8 mouse cellular contexts compared by ENCODE assay signal in genomic region chr5:41843419-41844146, GRCm38 (mm10). TPM values are rescaled to one million over a fixed set of nuclear protein-coding genes. Genes with fewer than 3 reads are reported as not detected.
DNase-seq lines count a peak whose midpoint lies in the region; ATAC-seq and TF ChIP-seq lines count a peak whose summit lies in the region.

No protein-coding gene starts in this region.

- H3K4me2 ChIP-seq in kidney, embryonic 15.5 days = peak overlapping the region; percentile 65
- H3K4me2 ChIP-seq in intestine, embryonic 14.5 days (ENCODE audit: low read length) = peak overlapping the region; percentile 75

- no peaks in the 10 kb centered on the region for H3K27me3 ChIP-seq in kidney, embryonic 15.5 days
- no peaks in the 10 kb centered on the region for H3K27me3 ChIP-seq in intestine, embryonic 14.5 days (replicated peaks; ENCODE audit: control insufficient read depth, insufficient read depth, low read length)

- no peak for DNase-seq in kidney, postnatal 36 days
- DNase-seq in ES-E14 (ENCODE audit: low read depth, low spot score) = no peak
- peak; percentile 6 for DNase-seq in embryo, embryonic 9.5 days (ENCODE audit: extremely low spot score)
- DNase-seq in intestine, embryonic 14.5 days (ENCODE audit: low spot score) = peak; percentile 52
- peak; percentile 43 for DNase-seq in naive thymus-derived CD4-positive, alpha-beta T cell, adult 2 months (ENCODE audit: low read depth)
- DNase-seq in ovary, postnatal 14 days (ENCODE audit: low spot score) = no peak
- DNase-seq in right cerebral cortex, adult 2 months (ENCODE audit: low spot score in 2 of 2) = no peak

- H3K9me3 ChIP-seq in kidney, embryonic 15.5 days (replicated peaks) = no peaks in the 10 kb centered on the region
- no peaks in the 10 kb centered on the region for H3K9me3 ChIP-seq in ES-E14 (ENCODE audit: control insufficient read depth, insufficient read depth, low read depth, low read length)
- no peaks in the 10 kb centered on the region for H3K9me3 ChIP-seq in intestine, embryonic 14.5 days (ENCODE audit: control insufficient read depth, low read length)

- in situ Hi-C loops in ES-E14 (cut with MboI; ENCODE audit: low sequenced_read_pairs in 2 of 2, unreplicated experiment in 2 of 2) = no loop called here

- peaks cover 8% of the 10 kb centered on the region for H3K36me3 ChIP-seq in kidney, embryonic 15.5 days
- peaks cover 2% of the 10 kb centered on the region; the same call in 1 of the 2 replicates for H3K36me3 ChIP-seq in ES-E14 (ENCODE audit: control insufficient read depth, insufficient read depth, low read length, poor library complexity, severe bottlenecking)
- H3K36me3 ChIP-seq in intestine, embryonic 14.5 days (ENCODE audit: control insufficient read depth, insufficient read depth, low read length) = peaks cover 7% of the 10 kb centered on the region; the same call in 1 of the 2 replicates

- peak overlapping the region; percentile 66 for H3K27ac ChIP-seq in kidney, embryonic 15.5 days
- H3K27ac ChIP-seq in ES-E14 (ENCODE audit: insufficient read depth, low read depth, low read length, poor library complexity, severe bottlenecking) = 0 out of 2 replicates have a peak overlapping the region, but pooled peaks have one; percentile 13
- H3K27ac ChIP-seq in intestine, embryonic 14.5 days (ENCODE audit: low read depth) = peak overlapping the region; percentile 33; the same call in 1 of the 2 replicates

- peaks cover 18% of the 10 kb centered on the region for H3K4me1 ChIP-seq in kidney, embryonic 15.5 days
- H3K4me1 ChIP-seq in ES-E14 (ENCODE audit: control insufficient read depth in 2 of 2, insufficient read depth in 2 of 2, low read length in 2 of 2, poor library complexity in 1 of 2) = peaks cover 4 to 5% of the 10 kb centered on the region in 2 experiments; a peak in 1 of 4 replicates
- peaks cover 11% of the 10 kb centered on the region for H3K4me1 ChIP-seq in intestine, embryonic 14.5 days (replicated peaks; ENCODE audit: control insufficient read depth, insufficient read depth, low read length)

- 1% methylated on average over 46 of the region's 46 CpGs for WGBS in kidney, embryonic 15.5 days
- WGBS in intestine, embryonic 14.5 days = 1% methylated on average over 46 of the region's 46 CpGs

- peak overlapping the region; percentile 91 for H3K4me3 ChIP-seq in kidney, embryonic 15.5 days (replicated peaks)
- peak overlapping the region; percentile 75 to 96 for H3K4me3 ChIP-seq in ES-E14 (ENCODE audit: insufficient read depth in 1 of 2, low read depth in 1 of 2, low read length in 2 of 2, poor library complexity in 1 of 2, severe bottlenecking in 1 of 2)
- peak overlapping the region; percentile 95 for H3K4me3 ChIP-seq in intestine, embryonic 14.5 days (ENCODE audit: low read depth, low read length)

- ATAC-seq in kidney, embryonic 15.5 days (replicated peaks; ENCODE audit: low FRiP score) = 0 out of 2 replicates have a peak, but pooled peaks have one; percentile 2
- ATAC-seq in intestine, embryonic 14.5 days (replicated peaks; ENCODE audit: low FRiP score, low TSS enrichment, low read depth) = peak; percentile 58

- H3K9ac ChIP-seq in kidney, embryonic 15.5 days = peak overlapping the region; percentile 87
- H3K9ac ChIP-seq in ES-E14 (ENCODE audit: insufficient read depth, low read depth, low read length, poor library complexity, severe bottlenecking) = peak overlapping the region; percentile 94
- peak overlapping the region; percentile 92 for H3K9ac ChIP-seq in intestine, embryonic 14.5 days (ENCODE audit: low read length)

TF ChIP-seq in ES-E14, 5 proteins besides CTCF, POLR2A, EP300 and RAD21:
- TF ChIP-seq ZNF384 (IDR thresholded peaks at IDR 0.05; ENCODE audit: low read depth, low read length) = no peak
- TF ChIP-seq ZC3H11A (IDR thresholded peaks at IDR 0.05; ENCODE audit: borderline replicate concordance, low read depth, low read length) = no peak
- TF ChIP-seq MAFK (IDR thresholded peaks at IDR 0.05; ENCODE audit: insufficient read depth, low read depth, low read length) = no peak
- no peak for TF ChIP-seq HCFC1 (IDR thresholded peaks at IDR 0.05; ENCODE audit: borderline replicate concordance, insufficient read depth, low read length)
- TF ChIP-seq CHD2 (IDR thresholded peaks at IDR 0.05; ENCODE audit: low read depth, low read length) = no peak

RNA-seq across cellular contexts. Expression of gene Bod1l, which starts 0.5 kb away (rescaled TPM):
- polyA plus RNA-seq in kidney, embryonic 15.5 days (2015; fragmentation: Nextera tagmentation; extraction: Ambion mirVana) = 22.4 and 24.2 TPM in 2 replicates
- total RNA-seq in ES-E14 (2012; rRNA removed) = 67.2 and 71.0 TPM in 2 replicates
- 20.8 and 22.6 TPM in 2 replicates for polyA plus RNA-seq in intestine, embryonic 14.5 days (2014; fragmentation: Nextera tagmentation; extraction: Ambion mirVana)

Comparison
In these comparisons a context has a peak if more than half of its experiments do, and no peak if none do; other contexts are left out.
1. H3K27ac ChIP-seq: peak in every context shown above with its lines; median percentile 66 in kidney, embryonic 15.5 days; 33 in intestine, embryonic 14.5 days; 13 in ES-E14.
2. DNase-seq: peak in embryo, embryonic 9.5 days (single experiment), intestine, embryonic 14.5 days (single experiment) and naive thymus-derived CD4-positive, alpha-beta T cell, adult 2 months (single experiment); none in kidney, postnatal 36 days (0 of 2), ES-E14 (single experiment), ovary, postnatal 14 days (single experiment) and right cerebral cortex, adult 2 months (0 of 2).
3. Peak in every context shown above with its lines, with median percentiles within 50 percentile points of each other: H3K4me3 ChIP-seq and H3K9ac ChIP-seq.